Mouse (Mus musculus): ENCODE measurements around the gene Skiv2l.
A peak's percentile ranks its signal among the peaks of the same experiment; 100 is the strongest.

The Skiv2l gene

GRCm38 (mm10) chr17:34849722-34850516 is at the start of gene Skiv2l, which contains the start of gene Nelfe:
Gene Skiv2l (minus strand): TSS chr17:34850210.
Gene Nelfe (plus strand): TSS chr17:34850391.
- DNase-seq (ENCODE audit: inconsistent age in 2 of 2, low spot score in 1 of 2): peak; percentile 99

- DNase-seq (ENCODE audit: inconsistent age in 2 of 2, low spot score in 1 of 2): peak; percentile 73 to 90
These were observed 49.3 kb upstream of the Skiv2l start for GRCm38 (mm10) chr17:34899053-34899889.

GRCm38 (mm10) chr17:34898706-34899052 is 48.7 kb upstream of the Skiv2l start:
- no peak for DNase-seq (ENCODE audit: inconsistent age in 2 of 2, low spot score in 1 of 2)

- DNase-seq (ENCODE audit: inconsistent age in 2 of 2, low spot score in 1 of 2): peak; percentile 91 to 96
These were observed 48.2 kb upstream of the Skiv2l start, which contains the start of the genes C2 and Ehmt2 for GRCm38 (mm10) chr17:34898160-34898586. Gene C2 (minus strand): TSS chr17:34898265. Gene Ehmt2 (plus strand): TSS chr17:34898469.

- peak in 1 of 2 experiments; percentile 75 for DNase-seq (ENCODE audit: inconsistent age in 2 of 2, low spot score in 1 of 2)
These were observed 47.6 kb upstream of the Skiv2l start for GRCm38 (mm10) chr17:34897373-34898159.

GRCm38 (mm10) chr17:34896366-34896765 is 46.4 kb upstream of the Skiv2l start:
- peak; percentile 37 to 59 for DNase-seq (ENCODE audit: inconsistent age in 2 of 2, low spot score in 1 of 2)

GRCm38 (mm10) chr17:34895724-34896123 is 45.7 kb upstream of the Skiv2l start:
- DNase-seq (ENCODE audit: inconsistent age in 2 of 2, low spot score in 1 of 2): peak; percentile 48 to 58

GRCm38 (mm10) chr17:34894801-34895530 is 45.0 kb upstream of the Skiv2l start:
- DNase-seq (ENCODE audit: inconsistent age in 2 of 2, low spot score in 1 of 2): peak; percentile 81 to 92

GRCm38 (mm10) chr17:34894074-34894597 is 44.1 kb upstream of the Skiv2l start:
- peak; percentile 96 to 98 for DNase-seq (ENCODE audit: inconsistent age in 2 of 2, low spot score in 1 of 2)

- no peak for DNase-seq (ENCODE audit: inconsistent age in 2 of 2, low spot score in 1 of 2)
These were observed 43.2 kb upstream of the Skiv2l start for GRCm38 (mm10) chr17:34893072-34893824.

GRCm38 (mm10) chr17:34891377-34891776 is 41.4 kb upstream of the Skiv2l start:
- peak in 1 of 2 experiments; percentile 26 for DNase-seq (ENCODE audit: inconsistent age in 2 of 2, low spot score in 1 of 2)

GRCm38 (mm10) chr17:34890074-34890743 is 40.2 kb upstream of the Skiv2l start:
- DNase-seq (ENCODE audit: inconsistent age in 2 of 2, low spot score in 1 of 2): no peak

GRCm38 (mm10) chr17:34887942-34888341 is 37.9 kb upstream of the Skiv2l start:
- no peak for DNase-seq (ENCODE audit: inconsistent age in 2 of 2, low spot score in 1 of 2)

- peak in 1 of 2 experiments; percentile 60 for DNase-seq (ENCODE audit: inconsistent age in 2 of 2, low spot score in 1 of 2)
These were observed 35.6 kb upstream of the Skiv2l start for GRCm38 (mm10) chr17:34885615-34886014.

GRCm38 (mm10) chr17:34884704-34885103 is 34.7 kb upstream of the Skiv2l start:
- DNase-seq (ENCODE audit: inconsistent age in 2 of 2, low spot score in 1 of 2): no peak

- DNase-seq (ENCODE audit: inconsistent age in 2 of 2, low spot score in 1 of 2): no peak
These were observed 33.3 kb upstream of the Skiv2l start for GRCm38 (mm10) chr17:34883332-34883731.

- peak; percentile 48 to 85 for DNase-seq (ENCODE audit: inconsistent age in 2 of 2, low spot score in 1 of 2)
These were observed 31.8 kb upstream of the Skiv2l start, which contains the start of gene Gm20547 for GRCm38 (mm10) chr17:34881683-34882310. Gene Gm20547 (minus strand): TSS chr17:34882042.

- DNase-seq (ENCODE audit: inconsistent age in 2 of 2, low spot score in 1 of 2): no peak
These were observed 31.2 kb upstream of the Skiv2l start for GRCm38 (mm10) chr17:34881166-34881565.

All from adrenal gland, adult (tissue).